Mouse (Mus musculus) neural tube, embryonic 14.5 days (tissue): Measurements from ENCODE around the gene Mlc1. TPM values are rescaled to one million over a fixed set of nuclear protein-coding genes. Genes with fewer than 3 reads are reported as not detected.

Experiments
- ATAC-seq: fragments of 200-750 bp; cut with Nextera tagmentation; 2 replicates; pipeline ENCODE4 v1.8.0; 2017; ENCODE audit warnings: low read depth, mild to moderate bottlenecking, moderate TSS enrichment, moderate library complexity
- H3K27ac ChIP-seq: fragments of 300-500 bp; sonication (generic); 2 replicates; pipeline ENCODE4 v1.5.1; 2014; ENCODE audit warnings: low read depth, mild to moderate bottlenecking, control low read depth, low read length, moderate library complexity, mixed read lengths
- H3K27me3 ChIP-seq: fragments of 300-500 bp; sonication (generic); 2 replicates; pipeline ENCODE4 v1.6.1; 2014; ENCODE audit warnings: low read length; ENCODE audit not compliant: control insufficient read depth, insufficient read depth
- H3K36me3 ChIP-seq: fragments of 300-500 bp; sonication (generic); 2 replicates; pipeline ENCODE4 v1.6.1; 2014; ENCODE audit warnings: low read length, mixed read lengths; ENCODE audit not compliant: control insufficient read depth, insufficient read depth
- H3K4me1 ChIP-seq: fragments of 300-500 bp; sonication (generic); 2 replicates; pipeline ENCODE4 v1.6.1; 2014; ENCODE audit warnings: low read length; ENCODE audit not compliant: control insufficient read depth, insufficient read depth
- H3K4me2 ChIP-seq: fragments of 300-500 bp; sonication (generic); 2 replicates; pipeline ENCODE4 v1.6.1; 2014; ENCODE audit warnings: mild to moderate bottlenecking, low read depth, low read length, control low read depth
- H3K4me3 ChIP-seq: fragments of 300-500 bp; sonication (generic); 2 replicates; pipeline ENCODE4 v1.5.1; 2014; ENCODE audit warnings: low read depth, low read length, control low read depth, mixed read lengths
- H3K9ac ChIP-seq: fragments of 300-500 bp; sonication (generic); replicated peaks from 2 replicates; pipeline ENCODE4 v1.6.1; 2014; ENCODE audit warnings: low read depth, mild to moderate bottlenecking, control low read depth, low read length, mixed read lengths
- H3K9me3 ChIP-seq: fragments of 300-500 bp; sonication (generic); 2 replicates; pipeline ENCODE4 v1.6.1; 2016; ENCODE audit warnings: low read length; ENCODE audit not compliant: control insufficient read depth
- whole genome bisulfite sequencing: fragments of 180-500 bp; shearing (Covaris S2); extraction: QIAGEN DNeasy Blood & Tissue Kit; methylation state at CpG from one replicate; pipeline ENCODE4 v1.1.7; 2014; 5-methylcytosine and 5-hydroxymethylcytosine counted together
- polyA plus RNA-seq: library from polyadenylated mRNA; unstranded; fragments of >200 nt; fragmentation: Nextera tagmentation; extraction: Ambion mirVana; gene quantifications from 2 replicates; pipeline ENCODE4 v1.2.1, GENCODE M21; 2014

Mlc1 gene
- polyA plus RNA-seq, 1 experiment from 2014 or later = 17.5 TPM

DNA sequence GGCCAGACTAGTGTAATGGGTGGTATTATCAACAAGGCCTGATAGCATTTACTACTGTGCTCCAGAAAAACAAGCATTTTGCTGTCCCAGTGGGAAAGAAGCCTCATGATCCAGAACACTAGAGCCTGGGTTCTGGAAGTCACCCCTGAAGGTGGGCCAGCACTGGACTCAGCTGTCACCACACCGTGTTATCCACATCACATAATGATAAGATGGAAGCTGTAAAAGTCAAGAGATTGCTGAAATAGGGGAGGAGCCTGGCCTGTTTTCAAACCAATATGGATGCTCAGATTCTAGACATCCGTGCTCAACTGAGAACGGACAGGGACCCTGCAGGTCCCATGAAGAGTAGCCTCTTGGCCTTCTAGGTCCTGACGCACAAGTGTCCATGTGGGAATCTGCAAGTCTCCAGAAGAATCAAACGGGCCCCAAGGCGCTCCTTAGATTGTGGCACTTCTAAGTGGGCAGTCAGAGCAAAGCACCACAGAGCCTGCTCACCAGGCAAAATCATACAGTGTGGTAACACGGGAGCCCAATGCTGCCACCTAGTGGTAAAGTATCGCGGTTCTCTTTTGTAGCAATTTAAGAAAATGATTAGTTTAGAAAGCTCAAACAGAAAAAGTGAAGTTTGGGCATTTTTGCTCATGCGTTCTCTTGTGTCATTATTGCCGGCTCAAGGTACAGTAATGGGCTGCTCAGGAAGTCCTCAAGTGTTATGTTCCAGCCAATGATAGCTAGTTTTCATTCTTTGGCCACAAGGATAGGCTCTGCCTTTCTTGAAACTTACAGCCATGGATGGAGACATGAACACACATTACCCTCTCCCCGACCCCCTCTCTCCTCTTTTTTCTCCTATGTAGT is 57.4 kb downstream of the Mlc1 start:
- Histone ChIP-seq H3K36me3 (no peaks in the 10 kb centered on the region), H3K9me3 (no peaks in the 10 kb centered on the region), H3K9ac (no peak overlapping the region), H3K27me3 (no peaks in the 10 kb centered on the region), H3K27ac (no peak overlapping the region), H3K4me2 (no peak overlapping the region), H3K4me3 (no peak overlapping the region), H3K4me1 (no peaks in the 10 kb centered on the region)
- ATAC-seq = peak; percentile 85; the same call in 1 of the 2 replicates
- 29% methylated on average over 12 of the region's 12 CpGs for WGBS

DNA sequence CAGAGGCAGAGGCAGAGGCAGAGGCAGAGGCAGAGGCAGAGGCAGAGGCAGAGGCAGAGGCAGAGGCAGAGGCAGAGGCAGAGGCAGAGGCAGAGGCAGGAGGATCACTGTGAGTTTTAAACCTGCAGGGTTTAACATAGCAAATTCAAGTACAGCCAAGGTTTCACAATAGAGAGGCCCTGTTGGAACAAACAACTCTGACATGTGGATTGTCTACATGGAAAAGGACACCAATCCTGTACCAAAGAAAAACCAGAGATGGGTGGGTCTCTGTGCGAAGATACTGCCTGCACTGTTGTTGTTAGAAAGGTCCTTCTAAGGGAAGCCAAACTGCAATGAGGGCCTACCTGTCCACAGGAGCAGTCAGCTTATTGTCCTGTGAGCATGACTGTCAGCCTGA is 58.7 kb downstream of the Mlc1 start:
- no peak overlapping the region for H3K4me3 ChIP-seq
- no peak overlapping the region for H3K4me2 ChIP-seq
- no peaks in the 10 kb centered on the region for H3K9me3 ChIP-seq
- WGBS = 100% methylated on average over 1 of the region's 1 CpGs
- H3K4me1 ChIP-seq = no peaks in the 10 kb centered on the region
- H3K27ac ChIP-seq = no peak overlapping the region
- no peak for ATAC-seq
- no peaks in the 10 kb centered on the region for H3K27me3 ChIP-seq
- no peak overlapping the region for H3K9ac ChIP-seq
- H3K36me3 ChIP-seq = no peaks in the 10 kb centered on the region

DNA sequence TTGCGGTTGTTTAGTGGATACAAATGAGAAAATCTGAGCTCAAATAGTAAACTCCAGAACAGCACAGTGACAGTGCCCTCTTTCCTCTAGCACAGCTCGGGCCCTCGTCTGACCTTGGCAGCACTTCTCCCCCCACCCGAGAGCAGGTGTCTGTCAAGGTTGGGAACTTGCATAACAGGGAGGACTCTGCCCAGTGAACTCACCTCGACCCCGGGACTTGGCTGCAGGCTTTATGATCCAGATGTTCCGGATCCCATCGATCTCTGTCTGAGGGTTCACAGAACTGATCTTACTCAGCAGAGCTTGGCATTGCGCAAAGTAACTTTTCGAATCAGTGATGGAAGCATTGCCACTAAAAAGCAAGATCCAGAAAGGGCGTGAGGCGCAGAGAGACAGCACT is 59.5 kb downstream of the Mlc1 start:
- Histone ChIP-seq H3K36me3 (no peaks in the 10 kb centered on the region), H3K4me3 (no peak overlapping the region), H3K27ac (no peak overlapping the region), H3K27me3 (no peaks in the 10 kb centered on the region), H3K9me3 (no peaks in the 10 kb centered on the region), H3K4me2 (no peak overlapping the region), H3K9ac (no peak overlapping the region), H3K4me1 (no peaks in the 10 kb centered on the region)
- WGBS = 88% methylated on average over 12 of the region's 12 CpGs
- no peak for ATAC-seq

DNA sequence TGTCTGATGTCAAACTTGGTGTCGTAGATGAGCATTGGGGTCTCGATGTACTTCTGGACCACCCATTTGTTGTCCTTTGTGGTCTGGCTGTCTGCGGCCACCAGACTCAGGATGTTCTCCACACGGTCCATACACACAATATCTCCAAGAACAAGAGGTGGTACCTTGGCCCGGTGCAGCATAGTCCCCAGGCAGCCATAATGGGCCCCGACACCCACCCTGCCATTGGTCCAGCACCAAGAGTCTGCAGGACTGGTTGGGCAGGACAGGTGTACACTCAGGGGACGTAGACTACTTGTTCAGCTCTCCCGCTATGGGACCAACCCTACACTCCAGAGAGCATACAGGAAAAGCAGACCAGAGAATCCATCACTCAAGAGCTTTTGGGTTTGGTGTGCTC is 61.7 kb downstream of the Mlc1 start:
- Histone ChIP-seq H3K4me3 (no peak overlapping the region), H3K27ac (no peak overlapping the region), H3K9ac (no peak overlapping the region), H3K36me3 (no peaks in the 10 kb centered on the region), H3K9me3 (no peaks in the 10 kb centered on the region), H3K4me2 (no peak overlapping the region), H3K27me3 (no peaks in the 10 kb centered on the region), H3K4me1 (no peaks in the 10 kb centered on the region)
- no peak for ATAC-seq
- WGBS = 95% methylated on average over 8 of the region's 8 CpGs

DNA sequence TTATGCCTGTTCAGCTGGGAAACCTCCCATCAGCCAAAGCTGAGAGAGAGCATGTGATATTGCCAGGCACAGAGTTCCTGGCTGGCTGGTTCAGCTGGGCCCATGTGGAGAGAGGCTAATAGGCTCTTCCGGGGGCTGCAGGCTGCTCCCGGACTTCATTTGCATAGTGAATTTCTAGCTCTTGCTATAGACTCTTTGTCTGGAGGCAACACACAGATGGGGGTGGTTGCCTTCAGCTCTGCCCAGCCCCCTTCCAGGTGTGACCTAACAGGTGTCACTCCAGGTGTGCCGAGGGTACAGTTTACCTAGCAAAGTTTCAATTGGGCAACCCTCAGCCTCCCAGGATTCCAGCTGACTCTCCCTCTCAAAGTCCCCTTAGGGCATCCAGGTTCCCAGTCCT is 62.4 kb downstream of the Mlc1 start:
- 47% methylated on average over 3 of the region's 3 CpGs for WGBS
- H3K4me3 ChIP-seq = no peak overlapping the region
- ATAC-seq = no peak
- no peaks in the 10 kb centered on the region for H3K36me3 ChIP-seq
- H3K4me2 ChIP-seq = no peak overlapping the region
- no peaks in the 10 kb centered on the region for H3K4me1 ChIP-seq
- H3K27me3 ChIP-seq = no peaks in the 10 kb centered on the region
- H3K27ac ChIP-seq = no peak overlapping the region
- no peak overlapping the region for H3K9ac ChIP-seq
- no peaks in the 10 kb centered on the region for H3K9me3 ChIP-seq

DNA sequence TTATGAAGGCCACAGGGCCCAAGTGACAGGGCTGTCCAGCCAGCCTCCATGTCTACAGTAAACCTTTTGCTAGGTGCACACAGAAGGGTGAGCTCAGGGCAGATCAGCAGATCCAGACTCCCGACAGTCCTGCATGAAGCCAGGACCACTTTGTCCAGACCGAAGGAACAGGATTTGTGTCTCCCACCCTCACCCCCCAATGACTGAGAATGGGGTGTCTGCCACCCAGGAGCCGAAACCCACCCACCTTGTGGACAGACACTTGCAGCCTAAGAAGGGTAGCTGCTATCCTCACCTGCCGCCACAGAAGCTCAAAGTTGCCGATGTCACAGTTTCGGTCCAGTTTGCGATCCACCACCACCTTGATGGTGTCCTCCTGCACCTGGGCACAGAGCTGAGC is 63.8 kb downstream of the Mlc1 start:
- no peaks in the 10 kb centered on the region for H3K36me3 ChIP-seq
- H3K4me3 ChIP-seq = no peak overlapping the region
- H3K9me3 ChIP-seq = no peaks in the 10 kb centered on the region
- H3K4me1 ChIP-seq = no peaks in the 10 kb centered on the region
- H3K4me2 ChIP-seq = no peak overlapping the region
- no peak overlapping the region for H3K27ac ChIP-seq
- 92% methylated on average over 7 of the region's 7 CpGs for WGBS
- H3K9ac ChIP-seq = no peak overlapping the region
- H3K27me3 ChIP-seq = no peaks in the 10 kb centered on the region
- ATAC-seq = no peak

DNA sequence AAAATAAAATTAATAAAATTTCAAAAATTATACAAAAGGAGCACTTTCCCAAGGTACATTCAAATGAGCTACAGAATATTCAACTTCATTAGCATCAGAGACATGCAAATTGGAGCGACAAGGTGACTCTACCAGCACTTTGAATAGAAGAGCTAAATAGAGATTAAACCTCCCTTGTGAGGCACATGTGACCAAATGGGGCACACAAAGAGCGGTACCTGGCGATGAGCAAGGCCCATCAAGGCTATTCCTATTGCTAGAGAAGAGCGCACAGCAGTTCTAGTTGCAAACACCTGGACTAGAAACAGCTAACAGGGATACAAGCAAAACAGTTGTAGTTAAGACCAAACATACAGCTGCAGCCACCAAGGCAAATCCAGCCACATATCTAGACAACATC is 72.5 kb downstream of the Mlc1 start:
- H3K27me3 ChIP-seq = no peaks in the 10 kb centered on the region
- 68% methylated on average over 4 of the region's 4 CpGs for WGBS
- H3K4me1 ChIP-seq = no peaks in the 10 kb centered on the region
- no peaks in the 10 kb centered on the region for H3K9me3 ChIP-seq
- H3K36me3 ChIP-seq = no peaks in the 10 kb centered on the region
- ATAC-seq = no peak
- no peak overlapping the region for H3K4me3 ChIP-seq
- H3K9ac ChIP-seq = no peak overlapping the region
- H3K27ac ChIP-seq = no peak overlapping the region
- H3K4me2 ChIP-seq = no peak overlapping the region

Other genes starting within 250 kb of the Mlc1 start
- 20.2 and 22.2 TPM in 2 replicates for gene Brd1, start 244.8 kb downstream of the Mlc1 start, polyA plus RNA-seq
- 17.8 and 24.8 TPM in 2 replicates for gene Zbed4, start 227.3 kb downstream of the Mlc1 start, polyA plus RNA-seq
- gene Alg12, start 159.7 kb downstream of the Mlc1 start, polyA plus RNA-seq = 8.1 and 8.2 TPM in 2 replicates
- gene Creld2, start 159.4 kb downstream of the Mlc1 start, polyA plus RNA-seq = 53.1 and 58.6 TPM in 2 replicates
- gene Pim3, start 116.8 kb downstream of the Mlc1 start, polyA plus RNA-seq = 45.7 and 54.9 TPM in 2 replicates
- gene Ttll8, start 24.6 kb downstream of the Mlc1 start, polyA plus RNA-seq = 0.11 and 0.13 TPM in 2 replicates
- gene Mov10l1, start 3.9 kb upstream of the Mlc1 start, polyA plus RNA-seq = not detected in 2 replicates
- gene Panx2, start 80.7 kb upstream of the Mlc1 start, polyA plus RNA-seq = 6.4 and 8.0 TPM in 2 replicates
- 36.4 and 38.5 TPM in 2 replicates for gene Trabd, start 96.1 kb upstream of the Mlc1 start, polyA plus RNA-seq
- 21.4 and 23.9 TPM in 2 replicates for gene Selenoo, start 110.1 kb upstream of the Mlc1 start, polyA plus RNA-seq
- gene Tubgcp6, start 144.1 kb upstream of the Mlc1 start, polyA plus RNA-seq = 18.3 and 21.4 TPM in 2 replicates
- gene Hdac10, start 149.7 kb upstream of the Mlc1 start, polyA plus RNA-seq = 22.1 and 24.9 TPM in 2 replicates
- 2.9 and 5.2 TPM in 2 replicates for gene Mapk12, start 161.7 kb upstream of the Mlc1 start, polyA plus RNA-seq
- gene Mapk11, start 170.6 kb upstream of the Mlc1 start, polyA plus RNA-seq = 24.9 and 32.9 TPM in 2 replicates
- 66.4 and 100 TPM in 2 replicates for gene Plxnb2, start 201.8 kb upstream of the Mlc1 start, polyA plus RNA-seq
- 83.0 and 94.5 TPM in 2 replicates for gene Dennd6b, start 217.5 kb upstream of the Mlc1 start, polyA plus RNA-seq
- gene Ppp6r2, start 232.5 kb upstream of the Mlc1 start, polyA plus RNA-seq = 85.5 and 92.7 TPM in 2 replicates